Mouse (Mus musculus): ENCODE measurements around the gene Rreb1.

Rreb1 gene

GRCm38 (mm10) chr13:37778147-37778593 is at the start of gene Rreb1:
Gene Rreb1, plus strand, starts transcription at chr13:37778400.
- DNase-seq (ENCODE audit: low spot score): peak; percentile 36

DNA sequence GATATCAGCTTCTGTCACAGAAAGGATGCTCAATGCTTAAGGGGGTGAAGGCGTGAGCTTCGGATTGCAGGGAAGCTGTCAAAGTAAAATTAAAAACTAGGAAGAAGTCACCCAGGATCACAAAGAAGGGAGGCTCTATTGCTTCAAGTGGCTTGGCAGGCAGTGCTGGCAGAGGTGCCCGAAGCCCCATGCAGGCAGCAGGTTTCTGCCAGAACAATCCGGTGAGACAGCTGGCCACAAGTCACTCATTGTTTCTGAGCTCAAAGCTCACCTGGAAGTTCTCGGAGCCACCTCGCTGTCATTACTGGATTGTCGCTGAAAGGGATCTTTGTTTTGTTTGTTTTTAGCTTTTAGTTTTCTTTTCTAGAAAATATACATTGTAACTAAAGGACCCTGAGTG is 49.6 kb upstream of the Rreb1 start:
- DNase-seq (ENCODE audit: low spot score): no peak

DNA sequence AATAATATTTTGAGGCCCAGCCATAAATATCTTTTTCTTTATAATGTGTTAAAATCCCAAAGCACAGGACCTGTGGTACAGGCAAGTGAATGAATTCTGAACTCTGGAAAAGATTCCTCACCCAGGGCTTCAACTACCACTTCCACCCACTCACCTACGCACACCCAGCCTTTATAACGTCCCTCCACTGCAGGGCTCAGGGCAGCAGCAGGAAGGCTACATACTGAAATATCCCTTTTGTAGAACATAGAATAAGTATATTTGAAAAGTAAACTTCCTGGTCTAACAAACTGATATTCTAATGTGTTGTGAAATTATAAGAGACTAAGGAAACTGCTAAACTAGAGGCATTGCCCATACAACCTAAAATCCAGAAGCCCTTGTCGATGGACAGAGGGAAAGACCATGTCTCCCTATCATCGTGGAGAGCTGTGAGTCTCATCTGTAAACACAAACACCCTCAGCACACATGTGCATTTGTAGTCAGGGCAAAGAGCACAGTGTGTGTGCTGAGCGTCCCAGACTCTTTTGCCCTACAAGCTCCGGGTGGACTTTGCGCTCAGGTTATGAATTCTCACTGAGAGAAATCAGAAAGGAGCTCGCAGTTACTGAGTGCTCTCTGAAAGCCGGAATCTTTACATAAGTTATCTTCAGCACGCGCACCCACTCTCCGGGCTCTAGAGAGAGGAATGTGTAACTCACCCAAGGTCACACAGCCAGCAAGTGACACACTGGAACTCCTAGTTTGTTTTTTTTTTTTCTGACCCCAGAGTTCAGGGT is 46.1 kb upstream of the Rreb1 start:
- no peak for DNase-seq (ENCODE audit: low spot score)

GRCm38 (mm10) chr13:37734501-37734900 is 43.7 kb upstream of the Rreb1 start:
- no peak for DNase-seq (ENCODE audit: low spot score)

- no peak for DNase-seq (ENCODE audit: low spot score)
These were observed 38.1 kb upstream of the Rreb1 start for GRCm38 (mm10) chr13:37740111-37740510.

GRCm38 (mm10) chr13:37740752-37741151 is 37.4 kb upstream of the Rreb1 start:
- DNase-seq (ENCODE audit: low spot score): no peak

GRCm38 (mm10) chr13:37742248-37742647 is 36.0 kb upstream of the Rreb1 start:
- no peak for DNase-seq (ENCODE audit: low spot score)

DNA sequence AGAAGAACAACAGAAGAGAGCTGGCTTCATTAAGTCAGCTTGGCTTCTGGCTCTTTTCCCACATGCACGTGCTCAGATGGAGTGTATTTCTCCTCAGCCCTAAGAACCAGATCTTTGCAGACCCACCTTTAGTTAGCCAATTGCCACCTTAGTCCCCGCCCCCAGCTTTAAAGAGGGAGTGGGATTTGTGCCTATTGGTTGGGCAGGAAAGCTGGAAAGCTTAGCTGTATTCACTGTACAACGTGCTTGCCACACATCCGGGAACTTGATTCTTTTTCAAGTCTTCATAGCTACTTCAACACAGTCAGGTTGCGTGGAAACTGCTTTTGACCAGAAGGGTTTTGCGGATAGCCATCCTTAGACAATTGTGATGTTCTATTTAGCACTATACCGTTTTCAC is 30.7 kb upstream of the Rreb1 start:
- DNase-seq (ENCODE audit: low spot score): no peak

- DNase-seq (ENCODE audit: low spot score): no peak
These were observed 28.7 kb upstream of the Rreb1 start for GRCm38 (mm10) chr13:37749485-37749884.

GRCm38 (mm10) chr13:37751154-37751950 is 26.8 kb upstream of the Rreb1 start:
- no peak for DNase-seq (ENCODE audit: low spot score)

DNA sequence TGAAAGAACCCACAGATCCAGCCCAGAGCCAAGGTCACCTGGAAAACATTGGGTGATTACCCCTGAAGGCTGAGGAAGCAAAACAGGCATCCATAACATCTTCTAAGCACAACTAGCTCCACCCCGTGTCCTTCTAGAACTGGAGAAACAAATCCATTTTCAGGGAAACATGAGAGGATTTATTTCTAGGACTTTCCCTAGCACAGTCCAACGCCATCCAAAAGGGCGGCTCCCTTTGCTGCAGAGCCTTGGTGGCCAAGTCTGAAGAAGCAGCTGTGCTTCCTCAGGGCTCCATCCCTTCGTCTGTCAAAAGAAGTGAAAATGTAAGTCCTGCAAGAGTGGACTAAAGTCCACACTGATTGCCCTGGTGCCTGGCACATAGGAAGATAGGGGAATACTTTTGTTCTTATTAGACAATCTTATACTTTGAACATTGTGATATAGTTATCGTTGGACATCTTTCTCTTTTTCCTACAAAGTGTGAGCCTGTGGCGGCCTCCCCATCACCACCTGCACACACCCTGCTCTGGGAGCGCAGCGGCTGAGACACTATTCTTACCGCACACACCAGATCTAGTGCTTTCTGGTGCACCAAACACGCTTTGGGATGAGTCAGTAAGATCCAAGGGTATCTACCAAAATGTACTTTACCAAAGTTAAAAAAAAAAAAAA is 18.7 kb upstream of the Rreb1 start:
- no peak for DNase-seq (ENCODE audit: low spot score)

DNA sequence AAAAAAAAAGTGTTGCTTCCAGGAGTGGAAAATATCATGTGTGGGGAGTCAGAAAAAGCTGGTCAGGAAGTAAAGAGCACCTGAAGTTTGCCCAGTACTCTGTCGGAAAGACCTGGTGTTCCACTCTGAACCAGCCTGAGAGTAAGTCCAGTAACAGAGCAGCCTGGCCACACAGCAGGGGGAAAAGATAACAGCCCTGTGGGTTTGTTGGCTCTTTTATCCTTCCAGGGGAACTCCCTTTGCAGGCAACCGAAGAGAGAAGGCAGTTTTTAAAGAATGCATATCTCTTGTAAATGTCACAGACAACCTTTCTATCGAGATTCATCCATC is 18.2 kb upstream of the Rreb1 start:
- DNase-seq (ENCODE audit: low spot score): no peak

- DNase-seq (ENCODE audit: low spot score): no peak
These were observed 17.8 kb upstream of the Rreb1 start for GRCm38 (mm10) chr13:37760373-37760772.

DNA sequence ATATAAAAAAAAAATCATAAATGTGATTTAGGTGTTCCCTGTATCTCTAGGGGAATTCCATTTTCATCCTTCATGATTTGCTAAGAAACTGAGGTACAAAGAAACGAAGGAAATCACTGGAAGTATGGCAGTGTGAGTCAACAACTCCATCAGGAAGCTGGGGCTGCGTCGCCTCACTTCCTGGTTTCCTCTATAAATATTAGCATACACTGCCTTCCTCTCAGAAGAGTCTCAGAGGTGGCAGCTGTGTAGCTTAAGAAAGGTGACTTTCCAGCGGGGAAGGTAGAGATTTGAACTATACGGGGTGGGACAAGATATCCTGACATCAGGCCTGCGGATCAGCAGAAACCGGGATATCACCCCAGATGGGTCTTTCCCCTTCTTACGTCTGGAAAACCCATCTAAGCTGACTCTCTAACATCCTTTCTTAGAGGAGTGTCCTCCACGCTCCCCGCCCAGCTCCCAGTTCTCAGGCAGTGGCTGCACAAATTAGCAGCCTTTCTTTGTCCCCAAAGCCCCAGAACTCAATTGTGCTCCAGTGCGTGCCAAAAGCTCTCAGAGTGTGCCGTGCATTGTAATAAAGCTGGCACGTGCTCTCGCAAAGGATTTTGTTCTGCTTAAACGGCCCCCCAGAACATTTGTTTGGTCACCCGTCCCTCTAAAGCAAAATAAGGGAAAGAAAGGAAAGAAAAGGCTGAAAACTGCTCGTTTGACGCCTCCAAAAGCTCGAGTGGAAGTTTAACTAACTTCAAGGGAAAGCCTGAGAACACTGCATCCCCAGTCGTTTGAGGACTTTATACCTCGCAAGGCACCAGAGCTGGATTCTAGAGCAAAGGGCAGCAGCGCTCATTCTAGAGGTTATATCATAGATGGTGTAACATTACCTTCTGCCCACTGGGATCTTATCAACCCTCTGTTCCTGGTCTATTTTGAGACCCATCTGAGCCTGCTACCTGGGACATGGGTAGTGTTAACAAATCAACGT is 17.0 kb upstream of the Rreb1 start:
- DNase-seq (ENCODE audit: low spot score): no peak

- no peak for DNase-seq (ENCODE audit: low spot score)
These were observed 14.3 kb upstream of the Rreb1 start for GRCm38 (mm10) chr13:37763800-37764407.

DNA sequence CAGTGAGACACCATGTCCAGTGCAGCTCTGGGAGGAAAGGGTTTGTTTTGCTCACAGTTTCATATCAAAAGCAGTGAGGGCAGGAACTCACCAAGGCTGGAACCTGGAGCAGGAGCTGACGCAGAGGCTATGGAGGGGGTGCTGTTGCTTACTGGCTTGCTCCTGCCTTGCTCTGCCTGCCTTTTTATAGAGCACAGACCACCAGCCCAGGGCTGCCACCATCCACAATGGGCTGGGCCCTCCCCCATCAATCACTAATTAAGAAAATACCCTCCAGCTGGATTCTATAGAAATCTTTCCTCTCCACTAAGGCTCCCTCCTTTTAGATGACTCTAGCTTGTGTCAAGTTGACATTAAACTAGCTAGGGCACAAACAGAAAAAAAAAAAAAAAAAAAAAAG is 8.4 kb upstream of the Rreb1 start:
- DNase-seq (ENCODE audit: low spot score): no peak

- DNase-seq (ENCODE audit: low spot score): no peak
These were observed 4.7 kb upstream of the Rreb1 start for GRCm38 (mm10) chr13:37773476-37773875.

- no peak for DNase-seq (ENCODE audit: low spot score)
These were observed 1.5 kb upstream of the Rreb1 start for GRCm38 (mm10) chr13:37776675-37777074.

DNA sequence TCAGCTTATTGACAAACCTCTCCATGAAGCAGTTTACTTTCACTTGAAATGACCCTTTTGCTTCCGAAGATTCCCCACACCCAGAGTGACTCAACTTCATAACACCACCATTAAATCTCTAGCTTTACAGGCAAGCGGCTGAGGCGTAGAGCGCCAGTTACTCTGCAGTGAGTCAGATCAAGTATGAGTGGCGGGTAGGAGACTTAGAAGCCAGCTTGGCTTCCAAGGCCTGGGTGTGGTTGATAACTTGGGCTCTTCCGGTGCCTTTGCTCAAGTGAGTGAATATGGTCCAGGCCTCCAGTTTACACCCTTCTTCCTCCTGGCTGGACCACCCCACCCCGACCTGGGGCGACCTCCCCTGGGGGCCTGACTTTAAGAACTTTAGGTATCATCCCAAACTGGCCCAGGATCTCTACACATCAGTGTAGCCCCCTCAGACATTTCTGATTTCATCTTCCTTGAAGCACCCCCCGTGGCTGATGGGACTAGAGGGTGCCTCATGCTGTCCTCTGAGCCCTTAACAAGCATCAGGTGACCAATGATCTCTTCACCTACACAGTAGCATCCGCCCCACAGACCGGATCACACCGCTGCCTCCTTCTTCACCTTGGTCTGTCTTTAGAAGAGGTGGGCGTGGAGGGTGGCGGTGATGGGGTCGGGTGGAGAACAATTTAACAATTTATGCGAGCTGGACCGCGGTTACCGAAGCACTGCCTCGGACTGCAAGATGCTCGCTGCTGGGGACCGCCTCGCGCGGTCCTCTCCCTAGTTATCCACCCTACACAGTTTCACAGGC is 651 bp upstream of the Rreb1 start:
- no peak for DNase-seq (ENCODE audit: low spot score)

- peak; percentile 15 for DNase-seq (ENCODE audit: low spot score)
These were observed 513 bp downstream of the Rreb1 start for GRCm38 (mm10) chr13:37778594-37779231.
